Mouse (Mus musculus) liver, adult 2 months (tissue): ENCODE results near the gene Ptgds.

ENCODE experiments used
- CTCF ChIP-seq: fragments of 200-500 bp; IDR thresholded peaks from 2 replicates; pipeline ENCODE4 v1.5.1; 2011; ENCODE audit warnings: low read depth, low read length, control low read depth
- POLR2A ChIP-seq: fragments of 200-500 bp; IDR thresholded peaks from 2 replicates; pipeline ENCODE4 v1.6.1; 2011; ENCODE audit warnings: low read length, control low read depth; ENCODE audit not compliant: insufficient read depth; ENCODE audit errors: extremely low read depth

GRCm38 (mm10) chr2:25426721-25427191 is 43.1 kb downstream of the Ptgds start:
- TF ChIP-seq CTCF (peak; percentile 89), POLR2A (no peak)
